Mouse (Mus musculus) heart, postnatal 36 days (tissue): ENCODE data around the gene Ap1b1. TPM values are rescaled to one million over a fixed set of nuclear protein-coding genes. Genes with fewer than 3 reads are reported as not detected.
"Not testable (repeated sequence)": the region's sequence is repeated elsewhere in the genome, so short reads cannot be mapped to it uniquely, and the experiment has no call there.

ENCODE experiments used
- DNase-seq, 2 experiments: peaks; one replicate each; pipeline ENCODE4 v3.0.0; 2021 to 2022
- intact Hi-C: fragments of 180-260 bp; cut with DNase I; formaldehyde crosslinking; loops from one replicate; pipeline ENCODE4 v1.15.1; 2025
- total RNA-seq, 2 experiments: library from RNA; stranded (reverse); gene quantifications; 2 replicates each; pipeline ENCODE4 v1.2.3; 2021

The Ap1b1 gene
- total RNA-seq, 2 experiments from 2014 or later, result 47.4 to 56.0 TPM

- peak; percentile 38 to 40 for DNase-seq
- intact Hi-C loops, result no loop called here
Observed at GRCm38 (mm10) chr11:5059704-5060156, 73.1 kb downstream of the Ap1b1 start.

GRCm38 (mm10) chr11:5060756-5061412 is 74.3 kb downstream of the Ap1b1 start:
- DNase-seq, result no peak
- intact Hi-C loops, result no loop called here

- peak; percentile 97 to 98 for DNase-seq
- intact Hi-C loops, result no loop called here
Observed at GRCm38 (mm10) chr11:5061413-5062139, 75.0 kb downstream of the Ap1b1 start.

GRCm38 (mm10) chr11:5062326-5062725 is 75.7 kb downstream of the Ap1b1 start:
- DNase-seq, result no peak
- intact Hi-C loops, result no loop called here

- no peak for DNase-seq
- intact Hi-C loops, result no loop called here
Observed at GRCm38 (mm10) chr11:5062860-5063505, 76.4 kb downstream of the Ap1b1 start.

GRCm38 (mm10) chr11:5063561-5064281 is 77.1 kb downstream of the Ap1b1 start:
- intact Hi-C loops, result loop anchor here (2.0 kb wide), 1 partner anchor 35 kb away; the partner anchor contains the start of genes Ewsr1 and Rhbdd3
- no peak for DNase-seq

- intact Hi-C loops, result loop anchor here (2.0 kb wide), 1 partner anchor 34 kb away; the partner anchor contains the start of genes Ewsr1 and Rhbdd3
- peak; percentile 15 to 39 for DNase-seq
Observed at GRCm38 (mm10) chr11:5064282-5065055, 77.8 kb downstream of the Ap1b1 start.

- peak; percentile 93 to 95 for DNase-seq
- intact Hi-C loops, result loop anchor here (2.0 kb wide), 1 partner anchor 34 kb away; the partner anchor contains the start of genes Ewsr1 and Rhbdd3
Observed at GRCm38 (mm10) chr11:5065056-5065821, 78.6 kb downstream of the Ap1b1 start, which contains the start of gene Gas2l1. Gene Gas2l1, minus strand, starts transcription at chr11:5065327.

- intact Hi-C loops, result no loop called here
- no peak for DNase-seq
Observed at GRCm38 (mm10) chr11:5067063-5067462, 80.4 kb downstream of the Ap1b1 start.

GRCm38 (mm10) chr11:5068126-5068971 is 81.7 kb downstream of the Ap1b1 start:
- no peak for DNase-seq
- intact Hi-C loops, result no loop called here

GRCm38 (mm10) chr11:5074882-5075281 is 88.3 kb downstream of the Ap1b1 start:
- DNase-seq, result no peak

GRCm38 (mm10) chr11:5075760-5076159 is 89.1 kb downstream of the Ap1b1 start:
- intact Hi-C loops, result no loop called here
- no peak for DNase-seq

More at GRCm38 (mm10) chr11:5074882-5075281, 88.3 kb downstream of the Ap1b1 start:
- intact Hi-C loops, result no loop called here

GRCm38 (mm10) chr11:5076843-5077242 is 90.2 kb downstream of the Ap1b1 start:
- intact Hi-C loops, DNase-seq: not testable (repeated sequence)

GRCm38 (mm10) chr11:5089147-5089546 is 102.5 kb downstream of the Ap1b1 start:
- intact Hi-C loops, result no loop called here

GRCm38 (mm10) chr11:5091706-5092105 is 105.1 kb downstream of the Ap1b1 start:
- no peak for DNase-seq
- intact Hi-C loops, result loop anchor here (10.0 kb wide), 1 partner anchor 997 kb away; the partner anchor contains the start of gene Mtfp1

More at GRCm38 (mm10) chr11:5089147-5089546, 102.5 kb downstream of the Ap1b1 start:
- no peak for DNase-seq
